Mouse (Mus musculus) gastrocnemius, adult 8-10 months (tissue): ENCODE measurements around the gene B3gat1. TPM values are rescaled to one million over a fixed set of nuclear protein-coding genes. Genes with fewer than 3 reads are reported as not detected.
A peak's percentile ranks its signal among the peaks of the same experiment; 100 is the strongest.

Experiments
- DNase-seq, 2 experiments: peaks; one replicate each; pipeline ENCODE4 v3.0.0; 2022; ENCODE audit warnings: low spot score in 2 of 2
- total RNA-seq, 4 experiments: library from RNA; stranded (reverse); gene quantifications; 2 replicates each; pipeline ENCODE4 v1.2.4; 2022

B3gat1 gene
- total RNA-seq, 4 experiments from 2014 or later, result 0.35 to 3.1 (median 1.3) TPM

- no peak for DNase-seq
These were observed 42.8 kb downstream of the B3gat1 start for GRCm38 (mm10) chr9:26776122-26776902.

DNA sequence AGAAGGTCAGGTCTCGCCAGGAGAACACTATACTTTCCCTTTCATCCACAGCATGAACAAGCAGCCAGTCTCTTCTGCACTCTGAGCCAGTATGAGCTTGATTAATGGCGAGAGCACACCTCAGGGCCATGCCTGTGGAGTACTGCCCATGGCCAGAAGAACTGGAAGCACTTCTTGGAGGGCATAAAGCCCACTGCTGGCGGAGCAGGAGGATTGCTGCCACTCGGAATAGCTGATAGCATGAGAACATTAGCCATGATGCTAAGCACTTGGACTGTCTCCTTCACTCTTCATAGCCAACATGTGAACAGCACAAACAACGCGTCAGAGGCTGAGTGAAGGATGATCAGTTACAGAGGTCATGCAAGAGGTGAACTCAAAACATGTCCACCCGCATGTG is 44.9 kb downstream of the B3gat1 start:
- no peak for DNase-seq

GRCm38 (mm10) chr9:26783414-26783975 is 50.0 kb downstream of the B3gat1 start:
- DNase-seq, result no peak

DNA sequence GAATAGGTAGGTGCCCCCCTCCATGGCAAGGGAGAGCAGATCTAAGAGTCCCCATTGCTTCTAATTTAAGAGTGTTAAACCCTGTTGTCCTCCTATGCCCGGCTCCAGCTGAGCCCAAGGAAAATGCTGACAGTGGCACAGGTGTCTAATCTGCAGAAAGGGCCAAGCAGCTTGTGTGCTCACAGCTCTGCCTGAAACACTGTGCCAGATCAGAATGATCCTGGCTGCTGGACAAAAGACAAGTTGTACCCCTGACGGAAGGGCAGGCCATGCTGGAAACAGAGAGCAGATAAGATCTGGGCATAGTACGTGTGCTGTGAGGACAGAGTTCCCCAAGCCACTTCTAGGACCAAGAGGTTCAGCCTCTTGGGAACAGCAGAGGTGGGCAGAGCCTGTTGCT is 59.3 kb downstream of the B3gat1 start:
- DNase-seq, result no peak

DNA sequence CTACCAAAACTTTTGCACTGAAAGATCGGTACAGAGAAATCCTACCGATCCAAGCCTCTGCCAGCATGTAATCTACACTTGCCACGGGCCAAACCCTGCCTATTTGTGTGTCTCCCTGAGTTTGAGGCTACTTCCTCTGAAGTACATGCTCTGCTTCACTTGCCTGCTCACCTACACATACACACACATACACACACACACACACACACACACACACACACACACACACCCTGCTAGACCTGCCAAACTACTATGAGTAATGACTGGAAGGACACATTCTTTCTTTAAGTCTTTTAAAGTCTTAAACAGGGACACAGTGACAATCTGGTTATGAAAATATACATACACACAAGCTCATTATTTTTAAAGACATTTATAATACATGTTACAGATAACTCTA is 64.7 kb downstream of the B3gat1 start:
- no peak for DNase-seq

DNA sequence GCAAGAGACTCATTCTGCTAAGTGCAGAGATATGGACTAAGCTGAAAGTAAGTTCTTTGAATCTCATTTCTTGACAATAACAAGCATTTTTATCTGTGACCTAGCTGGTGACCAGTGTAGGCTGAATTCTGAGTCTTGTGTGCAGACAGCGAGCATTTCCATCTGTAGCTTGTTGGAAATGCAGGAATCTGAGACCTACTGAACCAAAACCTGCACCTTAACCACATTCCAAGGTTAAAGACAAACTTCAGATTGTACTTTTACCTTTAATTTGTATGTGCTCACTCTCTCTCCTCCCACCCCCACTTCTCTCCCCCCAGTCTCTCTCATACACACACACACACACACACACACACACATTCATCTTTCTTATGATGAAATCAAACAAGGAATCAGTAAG is 65.2 kb downstream of the B3gat1 start:
- no peak for DNase-seq

- DNase-seq, result no peak
These were observed 66.8 kb downstream of the B3gat1 start for GRCm38 (mm10) chr9:26800357-26800756.

- no peak for DNase-seq
These were observed 70.8 kb downstream of the B3gat1 start for GRCm38 (mm10) chr9:26804321-26804720.

DNA sequence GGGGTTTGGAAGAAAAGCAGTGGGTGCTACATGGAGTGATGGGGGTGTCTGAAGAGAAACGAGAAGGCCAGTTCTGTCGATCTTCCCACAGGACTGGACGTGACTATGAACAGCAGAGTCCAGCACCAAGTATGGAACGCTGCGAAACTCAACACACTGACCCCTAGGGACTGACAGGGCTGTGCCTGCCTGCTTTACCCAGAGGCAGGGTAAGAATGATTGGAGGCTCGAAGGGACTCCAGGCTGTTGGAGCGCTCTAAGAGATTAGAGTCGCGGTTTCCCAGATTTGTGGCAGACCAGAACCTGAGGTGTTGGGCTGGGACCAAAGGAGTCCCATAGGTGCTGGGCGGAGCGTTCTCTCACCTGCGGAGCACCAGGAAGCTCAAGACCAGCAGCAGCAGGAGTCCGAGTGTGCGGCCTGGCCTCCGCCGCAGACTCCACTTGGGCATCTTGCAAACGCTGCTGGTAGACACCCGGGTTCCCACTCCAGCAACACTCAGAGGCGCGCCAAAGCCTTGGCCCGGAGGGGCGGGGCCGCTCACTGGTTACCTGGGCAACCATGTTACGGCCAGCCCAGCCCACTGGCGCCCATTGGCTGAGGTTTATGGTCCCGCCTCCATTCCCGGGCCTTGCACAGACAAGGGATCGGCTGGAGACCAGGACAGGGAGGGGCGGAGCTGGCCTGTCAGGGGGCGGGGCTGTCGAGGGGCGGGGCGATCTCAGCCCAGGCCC is 72.6 kb downstream of the B3gat1 start, which contains the start of gene Glb1l2:
Glb1l2 (minus strand) TSS at position 534 of the 732 bp plus-strand sequence.
- peak; percentile 75 to 84 for DNase-seq

DNA sequence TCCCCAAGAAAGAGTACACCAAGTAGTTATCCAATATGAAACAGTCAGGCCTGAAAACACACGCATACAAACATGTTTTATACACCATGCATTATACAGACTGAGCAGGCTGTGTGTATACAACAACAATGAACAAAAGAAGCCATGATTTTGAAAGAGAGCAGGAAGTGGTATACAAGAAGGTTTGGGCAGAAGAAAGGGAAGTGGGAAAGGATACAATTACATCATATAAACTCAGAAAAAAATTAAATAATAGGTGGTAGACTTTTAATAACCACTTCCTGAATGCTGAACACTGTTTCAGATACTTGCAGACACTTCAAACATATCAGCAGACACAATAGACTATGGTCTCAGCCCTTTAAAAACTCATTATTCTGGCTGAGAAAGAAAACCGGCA is 75.2 kb downstream of the B3gat1 start:
- DNase-seq, result no peak

Other genes starting within 250 kb of the B3gat1 start
- gene Glb1l2, start 72.7 kb downstream of the B3gat1 start, total RNA-seq, result 1 to 10 TPM in 3 of 4 experiments, under 1 TPM in 1; 0.90 to 4.0 (median 2.9) TPM
- not detected for gene Glb1l3, start 127.2 kb downstream of the B3gat1 start, total RNA-seq
- not detected for gene Gm1110, start 189.4 kb downstream of the B3gat1 start, total RNA-seq